Mouse (Mus musculus) intestine, embryonic 14.5 days (tissue): ENCODE data around the gene Rbpms2. TPM values are rescaled to one million over a fixed set of nuclear protein-coding genes. Genes with fewer than 3 reads are reported as not detected.
A peak's percentile ranks its signal among the peaks of the same experiment; 100 is the strongest.

Source experiments
- ATAC-seq: fragments of 200-750 bp; cut with Nextera tagmentation; replicated peaks from 2 replicates; pipeline ENCODE4 v1.8.0; 2017; ENCODE audit warnings: low read depth, moderate number of reproducible peaks, moderate TSS enrichment, moderate library complexity; ENCODE audit not compliant: low FRiP score, low TSS enrichment
- DNase-seq: peaks from one replicate; pipeline ENCODE4 v3.0.0-alpha.2; 2018; ENCODE audit warnings: low spot score
- H3K27ac ChIP-seq: fragments of 300-500 bp; sonication (generic); 2 replicates; pipeline ENCODE4 v1.5.1; 2014; ENCODE audit warnings: low read depth, mild to moderate bottlenecking, control low read depth
- H3K27me3 ChIP-seq: fragments of 300-500 bp; sonication (generic); replicated peaks from 2 replicates; pipeline ENCODE4 v1.6.1; 2014; ENCODE audit warnings: low read length, control low read depth; ENCODE audit not compliant: control insufficient read depth, insufficient read depth
- H3K36me3 ChIP-seq: fragments of 300-500 bp; sonication (generic); 2 replicates; pipeline ENCODE4 v1.6.1; 2014; ENCODE audit warnings: low read length, control low read depth; ENCODE audit not compliant: control insufficient read depth, insufficient read depth
- H3K4me1 ChIP-seq: fragments of 300-500 bp; sonication (generic); replicated peaks from 2 replicates; pipeline ENCODE4 v1.6.1; 2014; ENCODE audit warnings: low read length, control low read depth, mixed read lengths; ENCODE audit not compliant: control insufficient read depth, insufficient read depth
- H3K4me2 ChIP-seq: fragments of 300-500 bp; sonication (generic); 2 replicates; pipeline ENCODE4 v1.6.1; 2014; ENCODE audit warnings: low read length
- H3K4me3 ChIP-seq: fragments of 300-500 bp; sonication (generic); 2 replicates; pipeline ENCODE4 v1.5.1; 2014; ENCODE audit warnings: low read depth, low read length, control low read depth, mixed read lengths
- H3K9ac ChIP-seq: fragments of 300-500 bp; sonication (generic); 2 replicates; pipeline ENCODE4 v1.6.1; 2014; ENCODE audit warnings: mild to moderate bottlenecking, low read length
- H3K9me3 ChIP-seq: fragments of 300-500 bp; sonication (generic); 2 replicates; pipeline ENCODE4 v1.6.1; 2016; ENCODE audit warnings: low read length, control low read depth; ENCODE audit not compliant: control insufficient read depth
- WGBS: fragments of 180-500 bp; shearing (Covaris S2); extraction: QIAGEN DNeasy Blood & Tissue Kit; methylation state at CpG from one replicate; pipeline ENCODE4 v1.1.7; 2014; 5-methylcytosine and 5-hydroxymethylcytosine counted together
- polyA plus RNA-seq: library from polyadenylated mRNA; unstranded; fragments of >200 nt; fragmentation: Nextera tagmentation; extraction: Ambion mirVana; gene quantifications from 2 replicates; pipeline ENCODE4 v1.2.1, GENCODE M21; 2014

The Rbpms2 gene
- polyA plus RNA-seq: 28.2 and 32.3 TPM in 2 replicates

GRCm38 (mm10) chr9:65629025-65629766 lies at the start of gene Rbpms2:
Rbpms2 (plus strand) TSS chr9:65629648.
- Histone ChIP-seq H3K9ac (peak within 1 kb of the TSS; percentile 70), H3K36me3 (no peaks in the 10 kb centered on the region), H3K27ac (peak within 1 kb of the TSS; percentile 64), H3K4me3 (peak within 1 kb of the TSS; percentile 77), H3K27me3 (peaks cover 21% of the 10 kb centered on the region), H3K4me1 (peaks cover 10% of the 10 kb centered on the region; the same call in 1 of the 2 replicates), H3K4me2 (peak within 1 kb of the TSS; percentile 95), H3K9me3 (no peaks in the 10 kb centered on the region)
- peak; percentile 72 for DNase-seq
- no peak for ATAC-seq
- 2% methylated on average over 34 of the region's 40 CpGs for WGBS

DNA sequence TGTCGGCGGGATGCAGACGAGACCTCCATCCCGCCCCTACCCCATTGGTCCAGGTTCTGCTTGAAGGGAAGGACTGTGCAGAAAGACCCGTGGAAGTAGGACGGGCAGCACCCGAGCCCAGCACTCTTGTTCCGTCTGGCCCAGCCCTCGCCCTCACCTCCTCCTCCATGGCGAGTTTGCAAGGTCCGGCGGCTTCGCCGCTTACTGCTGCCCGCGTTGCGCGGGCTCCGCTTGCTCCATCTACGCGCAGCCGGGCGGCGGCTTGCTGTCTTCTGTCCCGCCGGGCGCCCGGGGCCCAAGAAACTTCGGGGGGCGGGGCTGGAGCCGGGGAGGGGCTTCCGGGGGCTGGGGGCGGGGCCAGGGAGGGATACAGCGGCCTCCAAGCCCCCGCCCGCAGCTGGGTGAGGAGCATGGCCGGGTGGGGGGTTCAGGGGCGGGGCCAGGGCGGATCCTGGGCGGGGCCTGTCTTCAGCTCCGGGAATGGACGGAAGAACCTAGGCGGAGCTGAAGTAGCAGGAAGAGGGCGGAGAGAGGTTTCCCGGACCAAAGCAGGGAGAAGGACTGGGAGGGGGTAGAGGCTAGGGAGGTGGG lies 49.6 kb upstream of the Rbpms2 start, which contains the start of gene Plekho2:
Gene Plekho2, minus strand, starts transcription at position 260 of the 591 bp plus-strand sequence.
- H3K27me3 ChIP-seq: no peaks in the 10 kb centered on the region
- H3K4me3 ChIP-seq: peak within 1 kb of the TSS; percentile 47
- H3K9me3 ChIP-seq: no peaks in the 10 kb centered on the region
- peaks cover 37% of the 10 kb centered on the region for H3K4me1 ChIP-seq
- ATAC-seq: peak; percentile 90
- peak within 1 kb of the TSS; percentile 51 for H3K27ac ChIP-seq
- WGBS: under 1% methylated on average over 44 of the region's 45 CpGs
- peak within 1 kb of the TSS; percentile 69 for H3K4me2 ChIP-seq
- H3K36me3 ChIP-seq: no peaks in the 10 kb centered on the region
- H3K9ac ChIP-seq: peak within 1 kb of the TSS; percentile 52
- peak; percentile 99 for DNase-seq

DNA sequence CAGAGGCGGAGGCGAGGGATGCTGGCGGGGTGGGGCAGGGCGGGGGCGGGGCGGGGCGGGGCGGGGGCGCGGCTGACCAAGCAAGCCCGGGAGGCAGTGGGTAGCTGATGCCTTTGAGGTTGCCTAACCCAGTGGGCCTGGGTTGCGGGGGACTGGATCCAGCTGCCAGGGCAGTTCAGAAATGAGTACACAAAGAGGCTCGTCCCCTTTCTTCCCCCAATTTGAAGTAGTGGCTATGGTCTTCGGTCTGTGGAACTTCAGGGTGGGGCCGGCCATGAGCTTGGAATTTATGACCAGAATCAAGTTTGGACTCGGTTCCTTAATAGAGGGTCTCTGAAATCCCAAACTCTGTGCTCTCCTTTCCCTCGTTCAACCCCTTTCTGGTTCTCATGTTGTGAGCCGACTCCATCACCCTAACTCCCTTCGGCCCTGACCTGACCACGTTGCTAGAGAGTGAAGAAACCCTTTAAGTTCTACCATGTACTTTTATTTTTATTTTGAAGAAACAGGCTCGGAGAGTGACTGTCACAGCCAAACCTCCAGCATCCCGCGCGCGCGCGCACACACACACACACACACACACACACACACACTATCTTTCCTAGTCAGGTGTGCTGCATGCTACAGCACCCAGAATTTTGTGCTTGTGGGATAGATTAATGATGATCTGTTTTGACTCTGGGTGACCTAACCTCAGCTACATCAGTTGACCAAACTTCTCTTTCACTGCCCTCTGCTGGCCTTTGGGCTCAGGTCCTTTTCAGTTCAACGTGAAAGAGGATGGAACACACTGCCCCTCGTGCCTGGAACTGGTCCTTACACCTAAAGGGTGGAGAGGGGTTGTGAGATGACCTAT lies 48.8 kb upstream of the Rbpms2 start:
- no peaks in the 10 kb centered on the region for H3K27me3 ChIP-seq
- H3K4me2 ChIP-seq: peak overlapping the region; percentile 53
- H3K36me3 ChIP-seq: no peaks in the 10 kb centered on the region
- peak overlapping the region; percentile 25 for H3K4me3 ChIP-seq
- peak; percentile 74 for ATAC-seq
- DNase-seq: peak; percentile 82
- no peaks in the 10 kb centered on the region for H3K9me3 ChIP-seq
- peak overlapping the region; percentile 51 for H3K27ac ChIP-seq
- no peak overlapping the region for H3K9ac ChIP-seq
- 4% methylated on average over 23 of the region's 29 CpGs for WGBS
- H3K4me1 ChIP-seq: peaks cover 30% of the 10 kb centered on the region

DNA sequence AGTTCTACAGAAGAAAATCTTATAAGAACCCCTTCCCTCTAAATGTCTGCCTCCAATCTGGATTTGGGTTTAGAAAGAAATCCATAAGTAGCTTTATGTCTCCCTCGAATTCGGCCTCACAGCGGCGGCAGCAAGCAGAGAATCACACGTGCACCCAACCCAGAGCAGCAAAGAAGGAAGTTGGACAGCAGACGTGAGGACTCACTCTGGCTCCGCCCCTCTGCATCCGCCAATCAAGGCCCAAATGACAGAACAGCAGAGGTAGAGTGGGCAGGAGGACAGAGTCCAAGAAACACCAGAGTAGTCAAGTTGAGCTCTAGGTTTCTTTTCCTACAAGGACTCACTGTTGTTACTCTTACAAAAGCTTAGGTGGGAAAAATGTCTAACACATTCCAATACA lies 46.4 kb upstream of the Rbpms2 start:
- 27% methylated on average over 8 of the region's 8 CpGs for WGBS
- Histone ChIP-seq H3K27me3 (no peaks in the 10 kb centered on the region), H3K36me3 (no peaks in the 10 kb centered on the region), H3K9ac (no peak overlapping the region), H3K4me3 (no peak overlapping the region), H3K4me1 (peaks cover 19% of the 10 kb centered on the region), H3K4me2 (no peak overlapping the region), H3K27ac (no peak overlapping the region), H3K9me3 (no peaks in the 10 kb centered on the region)
- no peak for DNase-seq
- ATAC-seq: no peak

DNA sequence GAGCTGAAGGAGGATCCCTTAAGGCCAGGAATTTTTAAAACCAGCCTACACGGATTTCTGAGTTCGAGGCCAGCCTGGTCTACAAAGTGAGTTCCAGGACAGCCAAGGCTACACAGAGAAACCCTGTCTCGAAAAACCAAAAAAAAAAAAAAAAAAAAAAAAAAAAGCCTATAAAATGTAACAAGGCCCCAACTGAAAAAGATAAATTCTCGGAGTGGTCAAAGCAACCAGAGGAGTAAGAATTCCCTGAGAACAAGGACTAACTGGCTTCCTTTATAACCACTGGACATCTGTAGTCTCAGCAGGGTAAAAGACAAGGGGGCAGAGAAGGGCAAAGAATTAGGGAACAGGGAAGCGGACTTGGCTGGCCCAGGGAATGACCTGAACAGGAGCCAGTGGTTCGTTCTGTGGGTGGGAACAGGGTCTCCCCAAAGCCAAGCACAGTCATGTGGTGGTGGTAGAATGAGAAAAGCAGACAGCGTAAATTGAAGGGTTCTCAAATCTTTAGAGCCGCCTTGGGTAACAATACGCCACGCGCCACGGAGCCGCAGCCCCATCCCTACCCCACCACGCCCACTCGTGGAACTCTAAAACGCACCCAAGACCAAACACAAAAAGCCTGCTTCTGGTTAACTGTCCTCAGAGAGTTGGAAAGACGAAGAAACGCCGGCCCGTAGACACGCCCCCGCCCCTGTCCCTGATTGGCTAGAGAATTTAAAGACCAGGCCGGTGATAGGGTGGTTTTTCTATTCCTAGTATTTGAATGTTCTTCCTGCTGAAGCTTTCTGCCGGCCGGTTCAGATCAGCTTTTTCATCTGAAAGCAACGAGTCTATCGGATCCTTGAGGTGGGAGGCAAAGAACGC lies 42.8 kb upstream of the Rbpms2 start, which contains the start of gene Pif1:
Gene Pif1, plus strand, starts transcription at position 755 of the 864 bp plus-strand sequence.
- Histone ChIP-seq H3K4me1 (peaks cover 19% of the 10 kb centered on the region), H3K4me3 (peak within 1 kb of the TSS; percentile 48), H3K36me3 (0 out of 2 replicates have a peak, but pooled peaks cover 13% of the 10 kb centered on the region), H3K9ac (peak within 1 kb of the TSS; percentile 57), H3K9me3 (no peaks in the 10 kb centered on the region), H3K27ac (no peak within 1 kb of the TSS; the same call in 1 of the 2 replicates), H3K27me3 (no peaks in the 10 kb centered on the region), H3K4me2 (peak within 1 kb of the TSS; percentile 96)
- 9% methylated on average over 28 of the region's 28 CpGs for WGBS
- peak; percentile 84 for ATAC-seq
- peak; percentile 83 for DNase-seq

GRCm38 (mm10) chr9:65587270-65587572 lies 42.2 kb upstream of the Rbpms2 start:
- Histone ChIP-seq H3K36me3 (0 out of 2 replicates have a peak, but pooled peaks cover 14% of the 10 kb centered on the region), H3K4me3 (peak overlapping the region; percentile 48), H3K4me1 (peaks cover 19% of the 10 kb centered on the region), H3K9me3 (no peaks in the 10 kb centered on the region), H3K9ac (peak overlapping the region; percentile 57), H3K27me3 (no peaks in the 10 kb centered on the region), H3K4me2 (peak overlapping the region; percentile 96), H3K27ac (no peak overlapping the region)
- 0% methylated on average over 6 of the region's 6 CpGs for WGBS
- peak; percentile 72 for DNase-seq
- no peak for ATAC-seq

- 0 out of 2 replicates have a peak, but pooled peaks have one; percentile 32 for ATAC-seq
These were observed 41.7 kb upstream of the Rbpms2 start for GRCm38 (mm10) chr9:65587573-65588358.

More at GRCm38 (mm10) chr9:65587573-65588358, 41.7 kb upstream of the Rbpms2 start:
- peak overlapping the region; percentile 96 for H3K4me2 ChIP-seq
- under 1% methylated on average over 64 of the region's 64 CpGs for WGBS
- no peaks in the 10 kb centered on the region for H3K9me3 ChIP-seq
- peaks cover 18% of the 10 kb centered on the region for H3K36me3 ChIP-seq
- no peak overlapping the region for H3K27ac ChIP-seq
- H3K9ac ChIP-seq: peak overlapping the region; percentile 57
- DNase-seq: peak; percentile 73
- peaks cover 16% of the 10 kb centered on the region for H3K4me1 ChIP-seq
- H3K27me3 ChIP-seq: no peaks in the 10 kb centered on the region
- peak overlapping the region; percentile 48 for H3K4me3 ChIP-seq
